ENCODE assay signal across 21 mouse cellular contexts in the genomic region with DNA sequence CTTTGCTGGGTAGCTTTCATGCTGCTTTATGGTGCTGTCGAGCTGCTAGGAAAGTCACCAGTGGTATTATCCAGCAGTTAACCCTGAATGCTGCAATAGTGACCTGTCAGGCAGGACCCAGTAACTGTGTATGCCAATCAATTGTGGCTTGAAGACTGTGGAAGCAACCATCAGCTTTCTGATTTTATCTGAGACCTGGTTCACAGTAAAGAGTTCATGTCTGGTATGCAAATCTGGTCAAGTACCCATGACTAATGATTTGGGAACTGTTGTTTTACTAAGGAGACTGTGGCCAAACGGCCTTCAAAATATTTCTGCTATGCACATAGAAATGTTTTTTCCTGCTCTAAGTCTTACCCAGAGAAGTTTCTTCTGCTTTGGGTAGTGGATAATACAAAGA.
"Had no signal": no experiment of that assay in that cellular context is flagged by ENCODE, and none has a peak within 500 bp of the region (broad histone marks: within the 10 kb centered on the region; RNA-seq: fewer than 3 reads in every experiment).

No protein-coding gene starts in this region.

- H3K9ac ChIP-seq: intestine, embryonic 15.5 days; limb, embryonic 13.5 days; liver, embryonic 12.5 days; liver, embryonic 15.5 days; lung, embryonic 15.5 days; midbrain, embryonic 12.5 days; midbrain, embryonic 15.5 days; neural tube, embryonic 12.5 days; neural tube, embryonic 15.5 days; stomach, embryonic 15.5 days had no signal

- ATAC-seq: intestine, embryonic 15.5 days; liver, embryonic 12.5 days; midbrain, embryonic 15.5 days had no signal

- DNase-seq: kidney, adult 18-20 months; liver; lung, adult 18-20 months; lung, postnatal 10 days; right cerebral cortex, adult 18-20 months; right cerebral cortex, postnatal 14 days; right cerebral cortex, postnatal 4 days; spleen, adult 18-20 months; thymus, postnatal 25 days had no signal

- H3K27ac ChIP-seq: intestine, embryonic 15.5 days; limb, embryonic 10.5 days; limb, embryonic 13.5 days; liver, embryonic 12.5 days; liver, embryonic 15.5 days; lung, embryonic 15.5 days; macrophage; midbrain, embryonic 12.5 days; midbrain, embryonic 15.5 days; neural tube, embryonic 12.5 days; neural tube, embryonic 15.5 days; stomach, embryonic 15.5 days had no signal

- H3K36me3 ChIP-seq: intestine, embryonic 15.5 days; limb, embryonic 10.5 days; limb, embryonic 13.5 days; liver, embryonic 12.5 days; liver, embryonic 15.5 days; lung, embryonic 15.5 days; midbrain, embryonic 12.5 days; midbrain, embryonic 15.5 days; neural tube, embryonic 12.5 days; neural tube, embryonic 15.5 days; stomach, embryonic 15.5 days had no signal

- H3K9me3 ChIP-seq: intestine, embryonic 15.5 days; limb, embryonic 10.5 days; limb, embryonic 13.5 days; liver, embryonic 12.5 days; liver, embryonic 15.5 days; lung, embryonic 15.5 days; midbrain, embryonic 12.5 days; midbrain, embryonic 15.5 days; neural tube, embryonic 12.5 days; neural tube, embryonic 15.5 days; stomach, embryonic 15.5 days had no signal

- H3K4me2 ChIP-seq: intestine, embryonic 15.5 days; limb, embryonic 13.5 days; liver, embryonic 12.5 days; liver, embryonic 15.5 days; lung, embryonic 15.5 days; midbrain, embryonic 12.5 days; midbrain, embryonic 15.5 days; neural tube, embryonic 12.5 days; neural tube, embryonic 15.5 days; stomach, embryonic 15.5 days had no signal

- H3K27me3 ChIP-seq: intestine, embryonic 15.5 days; limb, embryonic 13.5 days; liver, embryonic 12.5 days; liver, embryonic 15.5 days; lung, embryonic 15.5 days; midbrain, embryonic 12.5 days; midbrain, embryonic 15.5 days; neural tube, embryonic 12.5 days; neural tube, embryonic 15.5 days; stomach, embryonic 15.5 days had no signal

- H3K4me1 ChIP-seq: intestine, embryonic 15.5 days; limb, embryonic 10.5 days; limb, embryonic 13.5 days; liver, embryonic 12.5 days; liver, embryonic 15.5 days; lung, embryonic 15.5 days; midbrain, embryonic 12.5 days; midbrain, embryonic 15.5 days; neural tube, embryonic 12.5 days; neural tube, embryonic 15.5 days; stomach, embryonic 15.5 days had no signal

- H3K4me3 ChIP-seq: intestine, embryonic 15.5 days; limb, embryonic 10.5 days; limb, embryonic 13.5 days; liver, embryonic 12.5 days; liver, embryonic 15.5 days; lung, embryonic 15.5 days; midbrain, embryonic 12.5 days; midbrain, embryonic 15.5 days; neural tube, embryonic 12.5 days; neural tube, embryonic 15.5 days; stomach, embryonic 15.5 days had no signal
